Mouse (Mus musculus) heart, adult 9 months (tissue): ENCODE measurements at regions not wholly inside any gene's neighbourhood (a gene's known extent, or its start where the extent isn't known, plus 50 kb on each side); places are given as distances from the start of the nearest gene placed in this dataset.

Experiments
- DNase-seq, 2 experiments: peaks; one replicate each; pipeline ENCODE4 v3.0.0; 2022; ENCODE audit warnings: low spot score in 2 of 2

- DNase-seq: peak in 1 of 2 experiments; percentile 15
These were observed 53.8 kb upstream of the Coro2b start for GRCm38 (mm10) chr9:62590407-62591195.

DNA sequence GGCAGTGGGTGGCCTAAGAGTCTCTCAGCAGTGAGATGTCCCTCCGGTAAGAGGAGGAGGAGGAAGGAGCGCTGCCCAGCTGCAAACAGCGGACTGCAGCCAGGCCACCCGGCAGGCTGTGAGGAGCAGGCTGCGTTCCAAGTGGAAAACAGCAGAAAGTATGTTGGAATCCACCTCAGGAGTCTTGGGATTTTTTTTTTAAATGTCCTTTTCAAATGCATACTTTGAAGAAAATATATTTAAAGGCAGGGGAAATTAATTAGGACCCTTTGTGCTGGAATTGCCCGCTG lies 54.3 kb upstream of the Coro2b start:
- peak in 1 of 2 experiments; percentile 27 for DNase-seq

- DNase-seq: no peak
These were observed 61.2 kb upstream of the Coro2b start for GRCm38 (mm10) chr9:62598056-62598455.

DNA sequence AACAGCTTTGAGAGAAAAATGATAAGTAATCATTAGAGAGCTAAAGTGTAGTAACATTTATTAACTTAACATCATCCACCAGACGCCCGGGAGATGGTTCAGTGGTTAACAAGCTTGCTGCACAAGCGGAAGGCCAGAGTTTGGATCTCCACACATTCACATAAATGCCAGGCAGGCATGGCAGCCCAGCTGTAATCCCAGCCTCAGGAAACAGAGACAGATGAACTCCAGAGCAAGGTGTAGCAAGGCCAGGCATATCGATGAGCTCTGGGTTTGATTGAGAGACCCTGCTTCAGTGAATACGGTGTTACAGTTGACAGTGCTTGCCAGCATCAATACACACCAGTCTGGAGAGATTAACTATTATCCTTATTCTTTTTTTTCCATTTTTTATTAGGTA lies 62.1 kb upstream of the Coro2b start:
- DNase-seq: no peak

GRCm38 (mm10) chr9:62610526-62610925 lies 67.1 kb upstream of the Itga11 start:
- no peak for DNase-seq

GRCm38 (mm10) chr9:62611452-62611851 lies 66.2 kb upstream of the Itga11 start:
- peak in 1 of 2 experiments; percentile 47 for DNase-seq

DNA sequence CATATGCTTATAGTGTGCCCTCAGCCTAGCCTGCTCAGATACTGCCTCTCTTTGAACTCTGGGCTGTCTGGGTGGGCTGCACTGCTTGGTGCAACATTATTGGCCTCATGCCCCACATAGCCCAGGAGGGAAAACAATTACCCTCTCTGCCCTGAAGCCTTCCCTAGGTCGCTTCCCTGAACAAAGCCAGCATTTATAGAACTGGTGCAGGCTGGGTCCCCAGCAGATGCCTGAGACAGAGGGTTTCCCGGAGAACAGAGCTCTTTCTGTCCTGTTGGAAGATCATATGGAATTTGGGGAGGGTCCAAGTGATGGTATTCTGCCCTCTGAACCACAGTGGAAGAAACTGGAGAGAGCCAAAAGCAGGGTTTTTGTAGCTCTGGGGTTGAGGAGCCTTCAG lies 64.6 kb upstream of the Itga11 start:
- DNase-seq: no peak

GRCm38 (mm10) chr9:62613806-62614205 lies 63.8 kb upstream of the Itga11 start:
- DNase-seq: no peak

DNA sequence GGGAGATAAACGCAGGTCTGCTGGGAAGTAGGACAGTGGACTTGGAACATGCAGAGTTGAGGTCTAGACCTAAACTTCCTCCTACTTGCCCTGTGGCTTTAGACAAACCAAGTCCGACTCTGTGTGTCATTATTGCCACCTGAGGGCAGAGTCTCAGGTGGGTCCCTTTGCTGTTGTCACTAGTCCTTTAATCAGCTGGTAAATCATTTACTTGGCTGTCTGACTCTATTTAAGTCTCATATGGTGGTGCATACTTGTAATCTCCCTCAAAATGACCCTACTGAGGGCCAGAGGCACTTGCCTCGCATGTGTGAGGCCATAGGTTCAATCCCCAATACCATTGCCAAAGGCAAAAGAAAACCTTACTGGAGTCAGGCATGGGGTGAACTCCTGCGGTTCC lies 62.7 kb upstream of the Itga11 start:
- no peak for DNase-seq

- DNase-seq: no peak
These were observed 61.8 kb upstream of the Itga11 start for GRCm38 (mm10) chr9:62615799-62616198.

GRCm38 (mm10) chr9:62618994-62619393 lies 58.6 kb upstream of the Itga11 start:
- DNase-seq: no peak

DNA sequence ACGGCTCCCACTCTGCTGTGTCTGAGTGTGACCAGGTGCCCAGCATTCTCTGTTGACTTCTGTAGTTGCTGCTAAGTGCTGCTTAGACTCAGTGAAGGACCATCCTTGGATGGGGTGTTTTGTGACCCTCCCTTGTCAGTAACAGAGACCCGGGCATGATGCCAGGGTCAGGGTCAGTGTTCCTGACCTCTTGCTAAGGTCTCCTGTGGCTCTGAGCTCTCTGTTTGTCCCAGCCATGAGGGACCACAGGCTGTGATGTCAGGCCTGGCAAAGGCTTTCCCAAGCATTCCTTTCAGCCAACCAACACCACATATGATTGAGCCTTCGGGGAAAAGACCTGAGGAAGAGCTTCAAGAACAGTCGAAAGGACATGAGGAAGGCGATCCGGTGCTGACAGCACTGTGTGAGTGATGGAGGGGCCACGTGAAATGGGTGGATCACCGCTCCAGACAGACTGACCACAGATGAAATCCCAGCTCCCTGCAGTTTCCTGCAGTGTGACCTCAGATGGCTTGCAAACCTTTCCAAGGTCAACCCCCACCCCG lies 56.7 kb upstream of the Itga11 start:
- DNase-seq: peak in 1 of 2 experiments; percentile 27

- no peak for DNase-seq
These were observed 55.5 kb upstream of the Itga11 start for GRCm38 (mm10) chr9:62622106-62622505.

GRCm38 (mm10) chr9:62624562-62625044 lies 53.0 kb upstream of the Itga11 start:
- DNase-seq: no peak

DNA sequence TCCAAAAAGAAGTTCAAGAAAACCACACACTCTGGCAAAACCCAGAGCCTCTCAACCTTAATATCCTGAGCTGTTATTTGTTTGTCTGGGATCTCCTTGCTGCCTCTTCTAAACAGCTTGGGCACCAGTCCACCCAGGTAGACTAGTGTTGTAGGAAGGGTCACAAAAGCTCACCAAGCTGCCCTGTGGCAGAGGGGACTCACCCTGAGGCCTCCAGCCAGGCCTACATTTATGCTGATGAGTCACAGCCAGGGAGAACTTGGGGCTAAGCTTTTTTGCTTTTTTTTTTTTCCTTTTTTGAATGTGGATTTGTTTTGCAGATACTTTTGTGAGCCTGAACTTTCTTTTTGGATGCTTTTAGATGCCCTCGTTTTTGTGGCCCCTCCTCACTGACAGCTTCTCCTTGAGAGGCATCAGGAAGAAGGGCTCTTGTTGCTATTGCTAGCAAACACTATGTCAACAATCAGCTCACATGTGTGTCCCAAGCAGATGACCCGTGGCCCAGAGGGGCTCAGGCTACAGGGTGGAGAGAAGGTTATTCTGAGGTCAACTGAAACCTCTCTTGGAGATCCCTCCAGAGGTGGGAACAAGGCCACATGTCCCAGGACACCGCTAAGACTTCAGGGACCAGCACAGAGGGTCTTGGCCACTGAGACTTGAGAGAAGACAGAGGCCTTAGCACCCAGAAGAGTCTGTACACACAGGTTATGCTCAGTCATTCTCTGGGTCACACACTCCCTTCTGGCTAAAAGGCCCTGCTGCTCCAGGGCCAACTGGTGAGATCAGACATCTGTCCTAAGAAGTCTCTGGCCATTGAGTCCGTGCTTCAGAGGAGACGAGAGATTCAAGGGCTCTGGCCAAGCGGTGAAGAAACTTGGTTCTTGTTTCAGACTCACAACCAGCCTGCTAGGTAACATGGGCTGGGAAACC lies 50.3 kb upstream of the Itga11 start:
- peak; percentile 70 to 71 for DNase-seq
